In the genomic region with DNA sequence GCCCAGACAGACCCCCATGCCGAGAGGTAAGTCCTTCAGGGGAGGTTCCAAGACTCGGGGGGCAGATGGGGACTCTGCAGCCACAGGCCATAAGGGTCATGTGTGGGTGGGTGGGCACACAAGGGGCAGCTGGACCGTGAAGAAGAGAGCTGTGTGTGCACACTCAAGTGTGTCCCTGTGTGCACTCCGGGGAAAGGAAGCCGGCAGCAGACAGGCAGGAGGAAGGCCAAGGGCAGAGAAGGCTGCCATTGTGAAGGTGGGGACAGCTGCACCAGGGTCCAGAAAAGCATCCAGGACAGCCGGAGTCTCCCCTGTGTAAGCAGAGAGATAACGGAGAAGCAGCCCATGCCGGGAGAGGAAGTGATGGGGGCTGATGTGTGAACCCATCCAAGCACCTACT, we compare ENCODE assay signal across 19 mouse cellular contexts.
"Had no signal": no experiment of that assay in that cellular context is flagged by ENCODE, and none has a peak within 500 bp of the region (broad histone marks: within the 10 kb centered on the region; RNA-seq: fewer than 3 reads in every experiment).

No protein-coding gene starts in this region.

- DNase-seq: kidney, postnatal 10 days; kidney, postnatal 36 days; layer of hippocampus, postnatal 36 days; liver, embryonic 13.5 days; lung, adult 2 months; lung, postnatal 14 days; lung, postnatal 4 days; retina, postnatal 1 day; right cerebral cortex, postnatal 14 days; right cerebral cortex, postnatal 4 days; thymus, adult 2 months; thymus, postnatal 14 days; thymus, postnatal 4 days had no signal

- H3K4me2 ChIP-seq: liver, embryonic 13.5 days; midbrain, embryonic 12.5 days; midbrain, embryonic 15.5 days; neural tube, embryonic 13.5 days had no signal

- H3K36me3 ChIP-seq: liver, embryonic 13.5 days; midbrain, embryonic 15.5 days had no signal

- H3K4me3 ChIP-seq: left cerebral cortex, adult 2 months; liver, embryonic 13.5 days; midbrain, embryonic 12.5 days; midbrain, embryonic 15.5 days; myocyte; neural tube, embryonic 13.5 days had no signal

- H3K27ac ChIP-seq: left cerebral cortex, adult 2 months; liver, embryonic 13.5 days; midbrain, embryonic 12.5 days; midbrain, embryonic 15.5 days; neural tube, embryonic 13.5 days; stomach, postnatal 0 days had no signal

- H3K27me3 ChIP-seq: liver, embryonic 13.5 days; midbrain, embryonic 15.5 days; neural tube, embryonic 13.5 days had no signal

- H3K9me3 ChIP-seq: liver, embryonic 13.5 days; midbrain, embryonic 12.5 days; midbrain, embryonic 15.5 days; neural tube, embryonic 13.5 days had no signal

- H3K4me1 ChIP-seq: liver, embryonic 13.5 days had no signal

- ATAC-seq: midbrain, embryonic 15.5 days had no signal

- H3K9ac ChIP-seq: liver, embryonic 13.5 days; midbrain, embryonic 12.5 days; midbrain, embryonic 15.5 days; neural tube, embryonic 13.5 days had no signal
